In the genomic region with DNA sequence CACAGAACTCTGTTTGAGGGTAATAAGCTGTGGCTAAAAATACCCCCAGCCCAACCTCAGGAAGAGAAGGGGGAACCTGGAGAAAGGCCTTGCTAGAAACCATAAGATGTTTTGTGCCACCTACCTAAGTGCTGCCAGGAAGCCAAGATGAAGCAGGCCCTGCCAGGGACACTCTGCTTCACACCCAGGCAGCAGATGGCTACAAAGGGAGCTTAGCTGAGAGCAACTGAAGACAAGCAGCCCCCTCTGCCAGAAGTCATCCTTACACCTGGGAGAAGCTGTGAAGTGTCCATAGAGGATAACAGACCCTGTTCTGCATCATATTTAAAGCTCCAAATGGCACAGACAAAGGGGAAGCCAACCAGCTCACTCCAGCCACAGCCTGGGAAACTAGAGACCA, we compare ENCODE assay signal across 14 mouse cellular contexts. TPM values are rescaled to one million over a fixed set of nuclear protein-coding genes. Genes with fewer than 3 reads are reported as not detected.
DNase-seq lines count a peak whose midpoint lies in the region; ATAC-seq and TF ChIP-seq lines count a peak whose summit lies in the region.
"Had no signal": no experiment of that assay in that cellular context is flagged by ENCODE, and none has a peak within 500 bp of the region (broad histone marks: within the 10 kb centered on the region; RNA-seq: fewer than 3 reads in every experiment).

No protein-coding gene starts in this region.

- no peak overlapping the region for H3K4me2 ChIP-seq in forebrain, embryonic 15.5 days (replicated peaks)
- no peak overlapping the region for H3K4me2 ChIP-seq in forebrain, embryonic 16.5 days (ENCODE audit: low read length)
- H3K4me2 ChIP-seq: liver, embryonic 12.5 days; lung, embryonic 15.5 days had no signal

- peaks cover 21% of the 10 kb centered on the region for H3K4me1 ChIP-seq in forebrain, embryonic 15.5 days
- peaks cover 5% of the 10 kb centered on the region for H3K4me1 ChIP-seq in forebrain, embryonic 16.5 days (replicated peaks; ENCODE audit: control insufficient read depth, insufficient read depth, low read length)
- H3K4me1 ChIP-seq in thymus, adult 2 months (replicated peaks; ENCODE audit: control insufficient read depth, insufficient read depth, low read length), result peaks cover 48% of the 10 kb centered on the region

- peaks cover 17% of the 10 kb centered on the region; the same call in 1 of the 2 replicates for H3K36me3 ChIP-seq in forebrain, embryonic 15.5 days
- H3K36me3 ChIP-seq in forebrain, embryonic 16.5 days (ENCODE audit: control insufficient read depth, insufficient read depth), result no peaks in the 10 kb centered on the region
- no peaks in the 10 kb centered on the region for H3K36me3 ChIP-seq in thymus, adult 2 months (ENCODE audit: control insufficient read depth, insufficient read depth, low read length)

- no peaks in the 10 kb centered on the region for H3K9me3 ChIP-seq in forebrain, embryonic 15.5 days
- H3K9me3 ChIP-seq in forebrain, embryonic 16.5 days (ENCODE audit: control insufficient read depth, low read length), result no peaks in the 10 kb centered on the region
- H3K9me3 ChIP-seq: liver, embryonic 12.5 days; lung, embryonic 15.5 days had no signal

- peak overlapping the region; percentile 21 for H3K27ac ChIP-seq in forebrain, embryonic 15.5 days (replicated peaks)
- no peak overlapping the region for H3K27ac ChIP-seq in forebrain, embryonic 16.5 days (ENCODE audit: low read length)
- H3K27ac ChIP-seq in thymus, adult 2 months (ENCODE audit: control insufficient read depth, insufficient read depth, low read length), result peak overlapping the region; percentile 46
- H3K27ac ChIP-seq: liver, embryonic 12.5 days; lung, embryonic 15.5 days; stomach, postnatal 0 days had no signal

- 0 out of 2 replicates have a peak, but pooled peaks have one; percentile 4 for ATAC-seq in forebrain, embryonic 15.5 days (replicated peaks)
- no peak for ATAC-seq in forebrain, embryonic 16.5 days
- ATAC-seq: liver, embryonic 12.5 days had no signal

- TF ChIP-seq CTCF in thymus, adult 2 months (IDR thresholded peaks at IDR 0.05; ENCODE audit: borderline replicate concordance, control insufficient read depth, extremely low read depth, insufficient read depth, low read length, poor library complexity), result no peak

- H3K27me3 ChIP-seq in forebrain, embryonic 15.5 days, result no peaks in the 10 kb centered on the region
- no peaks in the 10 kb centered on the region for H3K27me3 ChIP-seq in forebrain, embryonic 16.5 days (replicated peaks; ENCODE audit: control insufficient read depth, insufficient read depth, low read length)
- H3K27me3 ChIP-seq in thymus, adult 2 months (ENCODE audit: control insufficient read depth, insufficient read depth, low read length), result no peaks in the 10 kb centered on the region
- H3K27me3 ChIP-seq: liver, embryonic 12.5 days; lung, embryonic 15.5 days had no signal

- intact Hi-C loops in left cerebral cortex, postnatal 10 days (cut with DNase I), result no loop called here

- DNase-seq in left cerebral cortex, adult 11 months (ENCODE audit: low spot score), result peak; percentile 34
- DNase-seq in left cerebral cortex, postnatal 10 days (ENCODE audit: extremely low spot score in 1 of 2, low spot score in 2 of 2), result no peak
- DNase-seq in thymus, adult 2 months, result peak; percentile 33
- no peak for DNase-seq in thymus, postnatal 10 days (ENCODE audit: low spot score in 2 of 2)
- peak; percentile 56 for DNase-seq in thymus, postnatal 4 days
- DNase-seq in embryo, embryonic 10 days (ENCODE audit: low spot score), result no peak
- DNase-seq: cerebellum, adult 8-10 months; heart, adult 18-20 months; heart, postnatal 36 days had no signal

- H3K4me3 ChIP-seq in forebrain, embryonic 15.5 days, result no peak overlapping the region
- no peak overlapping the region for H3K4me3 ChIP-seq in forebrain, embryonic 16.5 days (replicated peaks; ENCODE audit: low read length)
- H3K4me3 ChIP-seq in thymus, adult 2 months (ENCODE audit: control insufficient read depth, insufficient read depth, low read length), result no peak overlapping the region
- H3K4me3 ChIP-seq: liver, embryonic 12.5 days; lung, embryonic 15.5 days had no signal

- no peak overlapping the region for H3K9ac ChIP-seq in forebrain, embryonic 15.5 days (replicated peaks)
- H3K9ac ChIP-seq in forebrain, embryonic 16.5 days (replicated peaks; ENCODE audit: low read depth, low read length), result no peak overlapping the region
- H3K9ac ChIP-seq: liver, embryonic 12.5 days; lung, embryonic 15.5 days had no signal

- TF ChIP-seq POLR2A in thymus, adult 2 months (IDR thresholded peaks at IDR 0.05; ENCODE audit: control insufficient read depth, extremely low read depth, insufficient read depth, low read length, poor library complexity), result no peak

RNA-seq across cellular contexts. Expression of a gene that starts 23.7 kb away (rescaled TPM):
- polyA plus RNA-seq in forebrain, embryonic 15.5 days (2015; fragmentation: Nextera tagmentation; extraction: Ambion mirVana), result 48.2 and 52.7 TPM in 2 replicates
- polyA plus RNA-seq in forebrain, embryonic 16.5 days (2015; fragmentation: Nextera tagmentation; extraction: Ambion mirVana), result 41.1 and 46.9 TPM in 2 replicates
- total RNA-seq in left cerebral cortex, postnatal 10 days (2021), result 10 to 100 TPM; 41.5 to 43.0 TPM
- 466 and 519 TPM in 2 replicates for polyA plus RNA-seq in thymus, adult 2 months (2012; rRNA removed)

Comparison
In these comparisons a context has a peak if more than half of its experiments do, and no peak if none do; other contexts are left out.
1. DNase-seq: peak in left cerebral cortex, adult 11 months (single experiment), thymus, adult 2 months (single experiment) and thymus, postnatal 4 days (single experiment); none in left cerebral cortex, postnatal 10 days (0 of 2), thymus, postnatal 10 days (0 of 2) and embryo, embryonic 10 days (single experiment).